Mouse (Mus musculus) midbrain, embryonic 16.5 days (tissue): ENCODE data around the gene Tmem141. TPM values are rescaled to one million over a fixed set of nuclear protein-coding genes. Genes with fewer than 3 reads are reported as not detected.

ENCODE experiments used
- ATAC-seq: fragments of 200-750 bp; cut with Nextera tagmentation; 2 replicates; pipeline ENCODE4 v1.8.0; 2017; ENCODE audit warnings: moderate TSS enrichment
- H3K27ac ChIP-seq: fragments of 300-500 bp; sonication (generic); 2 replicates; pipeline ENCODE4 v1.5.1; 2014; ENCODE audit warnings: mild to moderate bottlenecking, low read length, mixed read lengths
- H3K27me3 ChIP-seq: fragments of 300-500 bp; sonication (generic); 2 replicates; pipeline ENCODE4 v1.6.1; 2014; ENCODE audit warnings: low read depth, low read length, mixed read lengths; ENCODE audit not compliant: control insufficient read depth, insufficient read depth
- H3K36me3 ChIP-seq: fragments of 300-500 bp; sonication (generic); 2 replicates; pipeline ENCODE4 v1.6.1; 2014; ENCODE audit warnings: mild to moderate bottlenecking, low read length, moderate library complexity, mixed read lengths; ENCODE audit not compliant: control insufficient read depth, insufficient read depth
- H3K4me1 ChIP-seq: fragments of 300-500 bp; sonication (generic); 2 replicates; pipeline ENCODE4 v1.6.1; 2014; ENCODE audit warnings: mild to moderate bottlenecking, low read length, mixed read lengths; ENCODE audit not compliant: control insufficient read depth, insufficient read depth
- H3K4me2 ChIP-seq: fragments of 300-500 bp; sonication (generic); 2 replicates; pipeline ENCODE4 v1.6.1; 2014; ENCODE audit warnings: mild to moderate bottlenecking, low read length, mixed read lengths
- H3K4me3 ChIP-seq: fragments of 300-500 bp; sonication (generic); 2 replicates; pipeline ENCODE4 v1.5.1; 2014; ENCODE audit warnings: low read depth, mild to moderate bottlenecking, low read length, moderate library complexity, mixed read lengths
- H3K9ac ChIP-seq: fragments of 300-500 bp; sonication (generic); 2 replicates; pipeline ENCODE4 v1.6.1; 2014; ENCODE audit warnings: low read depth, low read length, mixed read lengths
- H3K9me3 ChIP-seq: fragments of 300-500 bp; sonication (generic); replicated peaks from 2 replicates; pipeline ENCODE4 v1.6.1; 2014; ENCODE audit warnings: mild to moderate bottlenecking, low read length, mixed read lengths; ENCODE audit not compliant: control insufficient read depth, poor library complexity, severe bottlenecking
- WGBS: fragments of 180-500 bp; shearing (Covaris S2); extraction: QIAGEN DNeasy Blood & Tissue Kit; methylation state at CpG from one replicate; pipeline ENCODE4 v1.1.7; 2014; 5-methylcytosine and 5-hydroxymethylcytosine counted together
- polyA plus RNA-seq: library from polyadenylated mRNA; unstranded; fragments of >200 nt; fragmentation: Nextera tagmentation; extraction: Ambion mirVana; gene quantifications from 2 replicates; pipeline ENCODE4 v1.2.1, GENCODE M21; 2015

Tmem141 gene
- polyA plus RNA-seq, 1 experiment from 2014 or later = 67.2 TPM

- peaks cover 49% of the 10 kb centered on the region for H3K27me3 ChIP-seq
- H3K27ac ChIP-seq = no peak overlapping the region
- 18% methylated on average over 92 of the region's 92 CpGs for WGBS
- no peaks in the 10 kb centered on the region for H3K9me3 ChIP-seq
- H3K9ac ChIP-seq = no peak overlapping the region
- no peak for ATAC-seq
- peak overlapping the region; percentile 14; the same call in 1 of the 2 replicates for H3K4me3 ChIP-seq
- H3K4me2 ChIP-seq = peak overlapping the region; percentile 27; the same call in 1 of the 2 replicates
- H3K36me3 ChIP-seq = peaks cover 17% of the 10 kb centered on the region; the same call in 1 of the 2 replicates
- peaks cover 55% of the 10 kb centered on the region for H3K4me1 ChIP-seq
Measured at GRCm38 (mm10) chr2:25576965-25577891, 44.6 kb downstream of the Tmem141 start.

- 69% methylated on average over 16 of the region's 16 CpGs for WGBS
- Histone ChIP-seq H3K9ac (0 out of 2 replicates have a peak overlapping the region, but pooled peaks have one; percentile 74), H3K4me1 (peaks cover 49% of the 10 kb centered on the region), H3K27me3 (peaks cover 49% of the 10 kb centered on the region), H3K27ac (no peak overlapping the region), H3K4me3 (no peak overlapping the region), H3K4me2 (no peak overlapping the region; the same call in 1 of the 2 replicates), H3K9me3 (no peaks in the 10 kb centered on the region), H3K36me3 (peaks cover 17% of the 10 kb centered on the region; the same call in 1 of the 2 replicates)
- ATAC-seq = no peak
Measured at GRCm38 (mm10) chr2:25576028-25576850, 45.6 kb downstream of the Tmem141 start.

GRCm38 (mm10) chr2:25575432-25576027, 46.3 kb downstream of the Tmem141 start:
- WGBS = 16% methylated on average over 20 of the region's 21 CpGs
- Histone ChIP-seq H3K9ac (peak overlapping the region; percentile 74), H3K9me3 (no peaks in the 10 kb centered on the region), H3K27me3 (peaks cover 47% of the 10 kb centered on the region), H3K4me3 (peak overlapping the region; percentile 52), H3K27ac (peak overlapping the region; percentile 93), H3K4me2 (peak overlapping the region; percentile 96), H3K4me1 (peaks cover 43% of the 10 kb centered on the region), H3K36me3 (peaks cover 17% of the 10 kb centered on the region; the same call in 1 of the 2 replicates)
- ATAC-seq = no peak

DNA sequence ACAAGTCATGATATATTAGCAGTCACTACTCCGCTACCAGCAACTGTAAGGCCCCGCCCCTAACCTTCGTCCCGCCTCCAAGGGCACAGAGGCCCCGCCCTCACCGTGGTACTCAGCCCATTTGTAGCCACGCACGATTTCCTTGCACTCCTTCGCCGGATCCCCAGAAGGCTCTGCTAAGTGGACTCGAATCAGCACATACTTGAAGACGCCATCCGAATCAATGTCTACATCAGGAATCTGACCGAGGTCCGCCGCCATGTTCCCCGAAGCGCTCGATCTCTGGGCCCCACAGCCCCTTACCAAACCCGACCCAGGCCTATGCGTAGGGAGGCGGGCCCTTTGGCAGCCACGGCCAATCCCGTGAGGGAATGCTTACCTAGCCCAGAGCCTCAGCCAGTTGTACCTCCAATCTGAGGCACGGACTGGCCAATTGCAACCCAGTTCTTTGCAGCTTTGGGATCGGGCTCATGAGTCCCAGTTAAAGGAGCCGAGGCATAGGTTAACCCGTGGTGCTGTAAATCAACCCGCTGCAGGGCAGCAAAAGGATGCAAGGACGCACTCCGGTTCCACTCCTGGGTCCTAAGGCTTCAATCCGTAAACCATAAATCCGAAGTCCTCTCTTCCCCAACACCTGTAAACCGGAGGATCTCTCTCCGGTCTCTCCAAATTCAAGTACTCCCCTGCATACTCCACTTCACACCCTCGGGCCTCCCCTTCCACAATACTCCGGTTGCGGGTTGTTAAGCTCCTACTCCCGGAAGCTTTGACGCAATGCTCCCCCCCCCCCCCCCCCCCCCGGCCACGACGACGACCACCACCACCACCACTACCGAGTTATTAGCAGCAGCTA, 47.0 kb downstream of the Tmem141 start, which contains the start of the genes Mamdc4 and Phpt1:
Gene Mamdc4 (minus strand): TSS at position 267 of the 853 bp plus-strand sequence.
Gene Phpt1 (minus strand): TSS at position 646 of the 853 bp plus-strand sequence.
- H3K4me3 ChIP-seq = peak within 1 kb of the TSS; percentile 52
- peak within 1 kb of the TSS; percentile 96 for H3K4me2 ChIP-seq
- H3K27ac ChIP-seq = peak within 1 kb of the TSS; percentile 93
- peaks cover 40% of the 10 kb centered on the region for H3K27me3 ChIP-seq
- H3K36me3 ChIP-seq = peaks cover 17% of the 10 kb centered on the region; the same call in 1 of the 2 replicates
- peaks cover 36% of the 10 kb centered on the region for H3K4me1 ChIP-seq
- peak; percentile 98 for ATAC-seq
- peak within 1 kb of the TSS; percentile 74 for H3K9ac ChIP-seq
- WGBS = under 1% methylated on average over 43 of the region's 45 CpGs
- no peaks in the 10 kb centered on the region for H3K9me3 ChIP-seq

DNA sequence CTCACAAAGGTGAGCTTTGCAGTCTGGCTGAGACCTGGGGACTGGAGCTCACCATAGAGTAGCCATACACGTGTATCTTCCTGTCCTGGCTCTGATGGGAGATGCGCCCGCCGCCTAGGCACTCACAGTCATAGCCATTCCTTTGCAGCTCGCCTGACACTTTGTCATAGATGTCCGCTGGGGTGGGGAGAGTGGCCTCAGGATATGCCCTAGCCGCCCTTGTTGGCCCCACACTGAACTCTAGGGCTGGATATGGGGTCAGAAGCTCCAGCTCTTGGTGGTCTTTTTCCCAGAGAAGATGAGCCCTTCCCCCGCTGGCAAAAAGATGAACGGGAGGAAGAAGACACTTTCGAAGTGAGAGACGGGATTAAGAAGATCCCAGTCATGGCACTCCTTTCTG, 47.7 kb downstream of the Tmem141 start:
- Histone ChIP-seq H3K9me3 (no peaks in the 10 kb centered on the region), H3K9ac (peak overlapping the region; percentile 74), H3K27me3 (peaks cover 33% of the 10 kb centered on the region), H3K4me3 (peak overlapping the region; percentile 52), H3K4me1 (peaks cover 31% of the 10 kb centered on the region), H3K27ac (peak overlapping the region; percentile 93), H3K36me3 (peaks cover 17% of the 10 kb centered on the region; the same call in 1 of the 2 replicates), H3K4me2 (peak overlapping the region; percentile 96)
- 14% methylated on average over 11 of the region's 11 CpGs for WGBS
- ATAC-seq = peak; percentile 1; the same call in 1 of the 2 replicates

GRCm38 (mm10) chr2:25573068-25573467, 48.7 kb downstream of the Tmem141 start:
- no peak overlapping the region for H3K9ac ChIP-seq
- H3K36me3 ChIP-seq = peaks cover 10% of the 10 kb centered on the region; the same call in 1 of the 2 replicates
- no peak for ATAC-seq
- H3K4me1 ChIP-seq = peaks cover 30% of the 10 kb centered on the region
- WGBS = 97% methylated on average over 2 of the region's 2 CpGs
- no peaks in the 10 kb centered on the region for H3K9me3 ChIP-seq
- no peak overlapping the region; the same call in 1 of the 2 replicates for H3K4me2 ChIP-seq
- peaks cover 22% of the 10 kb centered on the region for H3K27me3 ChIP-seq
- no peak overlapping the region for H3K27ac ChIP-seq
- no peak overlapping the region for H3K4me3 ChIP-seq

GRCm38 (mm10) chr2:25571221-25571620, 50.6 kb downstream of the Tmem141 start:
- Histone ChIP-seq H3K9ac (no peak overlapping the region), H3K27me3 (peaks cover 4% of the 10 kb centered on the region), H3K4me3 (no peak overlapping the region), H3K4me2 (no peak overlapping the region), H3K36me3 (no peaks in the 10 kb centered on the region; the same call in 1 of the 2 replicates), H3K27ac (no peak overlapping the region), H3K9me3 (no peaks in the 10 kb centered on the region), H3K4me1 (peaks cover 20% of the 10 kb centered on the region)
- WGBS = 89% methylated on average over 4 of the region's 4 CpGs
- no peak for ATAC-seq
